Mouse (Mus musculus): ENCODE measurements around the gene Gm49318. TPM values are rescaled to one million over a fixed set of nuclear protein-coding genes. Genes with fewer than 3 reads are reported as not detected.

The Gm49318 gene
- total and polyA plus RNA-seq, 3 experiments, result not detected

DNA sequence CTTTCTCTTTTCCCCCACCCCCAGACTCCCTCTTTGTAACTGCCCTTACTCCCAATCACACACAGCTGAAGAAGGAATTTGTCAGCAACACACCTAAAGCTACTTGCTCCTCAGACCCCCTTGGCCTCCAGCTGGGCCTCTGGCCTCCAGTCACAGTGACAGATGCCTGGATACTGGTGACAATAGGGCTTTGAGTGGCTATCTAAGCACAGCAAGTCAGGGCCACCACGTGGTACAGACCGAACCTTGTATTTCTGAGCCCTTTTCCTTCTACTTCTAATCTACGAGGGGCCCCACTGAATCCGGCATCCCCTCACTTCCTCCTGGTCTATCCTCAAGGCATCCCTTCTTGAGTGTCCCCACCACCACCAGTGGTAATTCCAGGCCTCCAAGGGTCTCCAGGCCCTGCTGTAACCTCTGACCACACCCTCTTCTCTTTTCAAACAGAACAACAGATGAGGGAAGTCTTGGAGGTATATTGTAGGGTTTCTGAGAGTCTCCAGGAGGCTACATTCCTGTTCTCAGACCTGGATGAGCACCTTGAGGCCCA is 21.3 kb downstream of the Gm49318 start:
- H3K4me1 ChIP-seq (ENCODE audit: insufficient read depth, low read depth, low read length), result peaks cover 14% of the 10 kb centered on the region
- peaks cover 18% of the 10 kb centered on the region for H3K9me3 ChIP-seq (replicated peaks)
- TF ChIP-seq TAL1 (conservative IDR thresholded peaks at IDR 0.05; ENCODE audit: low read depth, low read length) (no peak), POLR2AphosphoS5 (IDR thresholded peaks at IDR 0.05; ENCODE audit: insufficient replicate concordance, low read depth, low read length) (no peak), CTCF (IDR thresholded peaks at IDR 0.05; ENCODE audit: low read depth, low read length) (no peak), GATA2 (IDR thresholded peaks at IDR 0.05; ENCODE audit: borderline replicate concordance, low read depth, low read length) (no peak), GATA1 (IDR thresholded peaks at IDR 0.05; ENCODE audit: borderline replicate concordance, low read length) (no peak)
- peaks cover 32% of the 10 kb centered on the region for H3K27me3 ChIP-seq (ENCODE audit: insufficient read depth, low read length)
- H3K36me3 ChIP-seq (replicated peaks), result no peaks in the 10 kb centered on the region
- no peak overlapping the region for H3K4me3 ChIP-seq (ENCODE audit: low read depth, low read length)
- ATAC-seq (ENCODE audit: extremely low read depth, insufficient number of reproducible peaks, low FRiP score, poor library complexity, severe bottlenecking) (no peak), DNase-seq (ENCODE audit: low spot score) (no peak)

DNA sequence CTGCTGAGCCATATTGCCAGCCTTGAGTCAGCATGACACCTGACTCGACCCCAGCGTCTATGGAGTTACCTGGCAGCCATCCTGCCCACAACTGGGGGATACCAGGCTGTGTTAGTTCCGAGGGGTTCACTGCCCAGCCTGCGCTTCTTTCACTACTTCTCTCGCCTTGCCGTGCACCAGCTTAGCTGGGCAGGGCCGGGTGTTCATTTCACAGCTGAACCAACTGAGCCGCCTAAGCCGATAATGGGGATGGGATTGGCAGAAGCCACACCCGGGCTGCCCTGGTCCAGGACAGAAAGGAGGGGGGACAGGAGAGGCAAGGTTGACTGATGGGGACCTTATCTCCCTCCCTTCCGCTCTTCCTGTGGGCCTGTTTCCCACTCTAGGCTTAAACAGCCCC is 21.7 kb downstream of the Gm49318 start:
- Histone ChIP-seq H3K9me3 (replicated peaks) (peaks cover 18% of the 10 kb centered on the region), H3K36me3 (replicated peaks) (no peaks in the 10 kb centered on the region), H3K4me3 (ENCODE audit: low read depth, low read length) (no peak overlapping the region), H3K27me3 (ENCODE audit: insufficient read depth, low read length) (peaks cover 32% of the 10 kb centered on the region), H3K4me1 (ENCODE audit: insufficient read depth, low read depth, low read length) (peaks cover 9% of the 10 kb centered on the region)
- ATAC-seq (ENCODE audit: extremely low read depth, insufficient number of reproducible peaks, low FRiP score, poor library complexity, severe bottlenecking) (no peak), DNase-seq (ENCODE audit: low spot score) (no peak)
- no peak for TF ChIP-seq GATA1 (IDR thresholded peaks at IDR 0.05; ENCODE audit: borderline replicate concordance, low read length)
- no peak for TF ChIP-seq TAL1 (conservative IDR thresholded peaks at IDR 0.05; ENCODE audit: low read depth, low read length)
- TF ChIP-seq GATA2 (IDR thresholded peaks at IDR 0.05; ENCODE audit: borderline replicate concordance, low read depth, low read length), result no peak
- no peak for TF ChIP-seq CTCF (IDR thresholded peaks at IDR 0.05; ENCODE audit: low read depth, low read length)
- TF ChIP-seq POLR2AphosphoS5 (IDR thresholded peaks at IDR 0.05; ENCODE audit: insufficient replicate concordance, low read depth, low read length), result no peak

DNA sequence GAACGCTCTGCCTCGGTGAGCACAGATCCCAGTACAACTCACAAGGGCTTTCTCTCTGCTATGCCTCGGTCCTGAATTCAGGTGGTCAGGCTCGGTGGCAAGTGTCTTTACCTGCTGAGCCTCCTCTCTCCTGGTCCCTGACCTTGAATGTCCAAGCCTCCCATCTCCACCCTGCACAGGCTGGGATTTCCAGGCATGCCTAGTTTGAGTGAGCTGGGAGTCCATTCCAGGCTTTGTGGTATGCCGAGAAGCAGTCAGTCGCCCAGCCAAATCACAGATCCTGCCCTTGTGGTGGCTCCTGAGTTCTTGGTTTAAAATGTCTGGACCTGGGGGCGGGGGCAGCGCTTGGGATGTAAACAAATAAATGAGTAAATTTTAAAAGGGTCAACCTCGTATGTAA is 23.7 kb downstream of the Gm49318 start:
- TF ChIP-seq TAL1 (conservative IDR thresholded peaks at IDR 0.05; ENCODE audit: low read depth, low read length), result no peak
- no peak for TF ChIP-seq GATA1 (IDR thresholded peaks at IDR 0.05; ENCODE audit: borderline replicate concordance, low read length)
- no peak for TF ChIP-seq CTCF (IDR thresholded peaks at IDR 0.05; ENCODE audit: low read depth, low read length)
- no peak for TF ChIP-seq GATA2 (IDR thresholded peaks at IDR 0.05; ENCODE audit: borderline replicate concordance, low read depth, low read length)
- TF ChIP-seq POLR2AphosphoS5 (IDR thresholded peaks at IDR 0.05; ENCODE audit: insufficient replicate concordance, low read depth, low read length), result no peak
- H3K27me3 ChIP-seq (ENCODE audit: insufficient read depth, low read length), result peaks cover 36% of the 10 kb centered on the region
- peaks cover 18% of the 10 kb centered on the region for H3K9me3 ChIP-seq (replicated peaks)
- no peaks in the 10 kb centered on the region for H3K36me3 ChIP-seq (replicated peaks)
- DNase-seq (ENCODE audit: low spot score) (no peak), ATAC-seq (ENCODE audit: extremely low read depth, insufficient number of reproducible peaks, low FRiP score, poor library complexity, severe bottlenecking) (no peak)
- no peak overlapping the region for H3K4me3 ChIP-seq (ENCODE audit: low read depth, low read length)
- H3K4me1 ChIP-seq (ENCODE audit: insufficient read depth, low read depth, low read length), result peaks cover 8% of the 10 kb centered on the region; the same call in 1 of the 2 replicates

DNA sequence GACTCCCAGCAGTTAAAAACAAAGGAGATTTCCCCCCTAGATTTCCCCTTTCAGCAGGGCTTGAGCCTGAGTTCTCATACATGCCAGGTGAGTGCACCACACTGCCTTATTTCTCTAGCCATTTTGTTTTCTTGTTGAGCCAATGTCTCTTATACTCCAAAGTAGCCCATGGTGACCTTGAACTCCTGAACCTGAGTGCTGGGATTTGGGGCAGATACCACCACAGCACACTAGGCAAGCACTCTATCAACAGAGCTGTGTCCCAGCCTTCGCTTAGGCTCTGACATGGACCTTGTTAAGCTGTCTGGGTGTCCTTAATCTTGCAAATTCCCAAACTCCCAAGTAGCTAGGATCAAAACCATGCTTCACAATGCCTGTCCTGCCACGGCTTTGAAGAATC is 29.2 kb downstream of the Gm49318 start:
- H3K4me1 ChIP-seq (ENCODE audit: insufficient read depth, low read depth, low read length), result no peaks in the 10 kb centered on the region
- TF ChIP-seq GATA2 (IDR thresholded peaks at IDR 0.05; ENCODE audit: borderline replicate concordance, low read depth, low read length) (no peak), POLR2AphosphoS5 (IDR thresholded peaks at IDR 0.05; ENCODE audit: insufficient replicate concordance, low read depth, low read length) (no peak), TAL1 (conservative IDR thresholded peaks at IDR 0.05; ENCODE audit: low read depth, low read length) (no peak), CTCF (IDR thresholded peaks at IDR 0.05; ENCODE audit: low read depth, low read length) (no peak), GATA1 (IDR thresholded peaks at IDR 0.05; ENCODE audit: borderline replicate concordance, low read length) (no peak)
- DNase-seq (ENCODE audit: low spot score), result no peak
- H3K9me3 ChIP-seq (replicated peaks), result peaks cover 3% of the 10 kb centered on the region; the same call in 1 of the 2 replicates
- H3K4me3 ChIP-seq (ENCODE audit: low read depth, low read length), result no peak overlapping the region
- peaks cover 27% of the 10 kb centered on the region for H3K27me3 ChIP-seq (ENCODE audit: insufficient read depth, low read length)
- ATAC-seq (ENCODE audit: extremely low read depth, insufficient number of reproducible peaks, low FRiP score, poor library complexity, severe bottlenecking), result no peak
- no peaks in the 10 kb centered on the region for H3K36me3 ChIP-seq (replicated peaks)

DNA sequence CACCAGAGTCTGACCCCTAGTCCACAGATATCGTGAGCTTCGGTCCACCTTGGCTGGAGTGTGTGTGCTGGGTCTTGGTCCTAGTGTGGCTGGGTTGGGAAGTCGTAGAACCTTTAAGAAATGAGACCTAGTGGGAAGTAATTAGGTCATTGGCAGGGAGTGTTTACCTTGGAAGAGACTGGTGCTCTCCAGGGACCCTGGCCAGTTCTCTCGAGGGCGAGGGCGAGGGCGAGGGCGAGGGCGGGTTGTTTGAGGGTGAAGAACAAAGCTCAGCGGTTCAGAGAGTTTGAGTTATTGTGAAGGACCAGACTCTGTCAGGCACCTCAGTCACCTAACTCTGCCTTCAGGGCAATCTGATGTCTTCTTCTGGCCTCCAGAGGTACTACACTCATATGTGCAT is 33.2 kb downstream of the Gm49318 start:
- DNase-seq (ENCODE audit: low spot score), result no peak
- peaks cover 3% of the 10 kb centered on the region; the same call in 1 of the 2 replicates for H3K9me3 ChIP-seq (replicated peaks)
- H3K36me3 ChIP-seq (replicated peaks), result no peaks in the 10 kb centered on the region
- TF ChIP-seq GATA1 (IDR thresholded peaks at IDR 0.05; ENCODE audit: borderline replicate concordance, low read length), result no peak
- no peak for TF ChIP-seq GATA2 (IDR thresholded peaks at IDR 0.05; ENCODE audit: borderline replicate concordance, low read depth, low read length)
- no peak for TF ChIP-seq TAL1 (conservative IDR thresholded peaks at IDR 0.05; ENCODE audit: low read depth, low read length)
- no peak for TF ChIP-seq CTCF (IDR thresholded peaks at IDR 0.05; ENCODE audit: low read depth, low read length)
- TF ChIP-seq POLR2AphosphoS5 (IDR thresholded peaks at IDR 0.05; ENCODE audit: insufficient replicate concordance, low read depth, low read length), result no peak
- no peak for ATAC-seq (ENCODE audit: extremely low read depth, insufficient number of reproducible peaks, low FRiP score, poor library complexity, severe bottlenecking)
- H3K4me3 ChIP-seq (ENCODE audit: low read depth, low read length), result no peak overlapping the region
- no peaks in the 10 kb centered on the region for H3K4me1 ChIP-seq (ENCODE audit: insufficient read depth, low read depth, low read length)
- peaks cover 34% of the 10 kb centered on the region for H3K27me3 ChIP-seq (ENCODE audit: insufficient read depth, low read length)

DNA sequence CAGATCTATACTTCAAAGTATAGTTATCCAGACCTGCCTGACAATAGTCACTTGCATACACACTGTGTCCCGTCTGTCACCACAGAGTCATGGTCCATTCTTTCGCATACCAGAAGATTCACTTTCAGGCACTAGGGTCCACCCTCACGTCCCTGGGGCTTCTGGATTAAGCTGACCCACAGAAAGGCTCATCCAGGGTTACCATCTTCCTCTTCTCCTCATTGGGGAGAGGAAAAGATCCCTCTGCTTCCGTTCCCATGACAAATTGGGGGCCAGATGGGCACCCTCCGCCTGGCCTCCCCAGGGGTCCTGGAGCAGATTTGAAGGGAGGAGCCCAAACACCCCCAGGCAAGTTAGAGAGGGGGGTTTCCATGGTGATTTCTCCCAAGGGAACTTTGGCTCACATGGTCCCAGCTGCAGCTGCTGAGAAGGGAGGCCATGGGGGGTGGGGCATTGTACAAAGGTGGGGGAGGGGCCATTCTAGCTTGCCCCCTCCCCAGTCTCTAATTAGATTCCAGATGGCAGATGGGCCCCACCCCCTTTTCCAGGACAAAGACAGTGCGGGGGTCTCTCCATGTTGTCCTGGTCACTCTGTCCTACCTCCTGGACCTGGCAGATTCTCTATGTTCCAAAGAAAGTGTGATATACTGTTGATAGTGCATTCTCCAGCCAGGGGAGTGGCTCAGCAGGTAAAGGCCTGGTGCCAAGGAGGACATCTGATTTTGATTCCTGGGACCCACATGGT is 35.6 kb downstream of the Gm49318 start:
- TF ChIP-seq GATA2 (IDR thresholded peaks at IDR 0.05; ENCODE audit: borderline replicate concordance, low read depth, low read length), result no peak
- no peak for TF ChIP-seq POLR2AphosphoS5 (IDR thresholded peaks at IDR 0.05; ENCODE audit: insufficient replicate concordance, low read depth, low read length)
- TF ChIP-seq TAL1 (conservative IDR thresholded peaks at IDR 0.05; ENCODE audit: low read depth, low read length), result no peak
- no peak for TF ChIP-seq CTCF (IDR thresholded peaks at IDR 0.05; ENCODE audit: low read depth, low read length)
- no peak for TF ChIP-seq GATA1 (IDR thresholded peaks at IDR 0.05; ENCODE audit: borderline replicate concordance, low read length)
- Histone ChIP-seq H3K4me3 (ENCODE audit: low read depth, low read length) (no peak overlapping the region), H3K27me3 (ENCODE audit: insufficient read depth, low read length) (peaks cover 27% of the 10 kb centered on the region), H3K4me1 (ENCODE audit: insufficient read depth, low read depth, low read length) (no peaks in the 10 kb centered on the region), H3K9me3 (replicated peaks) (peaks cover 3% of the 10 kb centered on the region; the same call in 1 of the 2 replicates), H3K36me3 (replicated peaks) (no peaks in the 10 kb centered on the region)
- no peak for ATAC-seq (ENCODE audit: extremely low read depth, insufficient number of reproducible peaks, low FRiP score, poor library complexity, severe bottlenecking)
- no peak for DNase-seq (ENCODE audit: low spot score)

Measured in G1E (cell line).